Mouse (Mus musculus): Measurements from ENCODE around the gene Mrps36. TPM values are rescaled to one million over a fixed set of nuclear protein-coding genes. Genes with fewer than 3 reads are reported as not detected.
"Not testable (repeated sequence)": the region's sequence is repeated elsewhere in the genome, so short reads cannot be mapped to it uniquely, and the experiment has no call there.

Gene Mrps36
- total RNA-seq (2021): 10 to 100 TPM; 51.1 to 51.6 TPM
- long read RNA-seq, experiment 1, transcript Mrps36-203 (4 exons, 701 nt): major isoform, 27 of 38 reads
- long read RNA-seq, experiment 1, transcript Mrps36-204 (4 exons, 672 nt): minor isoform, 6 of 38 reads
- long read RNA-seq, experiment 1, partial matches to known transcripts: 0 of 38 reads
- long read RNA-seq, experiment 1, other reads (novel, unspliced or antisense): 2 of 38 reads
- long read RNA-seq, experiment 2, transcript Mrps36-203 (4 exons, 701 nt): major isoform, 15 of 23 reads
- long read RNA-seq, experiment 2, partial matches to known transcripts: 1 of 23 reads
- long read RNA-seq, experiment 2, other reads (novel, unspliced or antisense): 1 of 23 reads

DNA sequence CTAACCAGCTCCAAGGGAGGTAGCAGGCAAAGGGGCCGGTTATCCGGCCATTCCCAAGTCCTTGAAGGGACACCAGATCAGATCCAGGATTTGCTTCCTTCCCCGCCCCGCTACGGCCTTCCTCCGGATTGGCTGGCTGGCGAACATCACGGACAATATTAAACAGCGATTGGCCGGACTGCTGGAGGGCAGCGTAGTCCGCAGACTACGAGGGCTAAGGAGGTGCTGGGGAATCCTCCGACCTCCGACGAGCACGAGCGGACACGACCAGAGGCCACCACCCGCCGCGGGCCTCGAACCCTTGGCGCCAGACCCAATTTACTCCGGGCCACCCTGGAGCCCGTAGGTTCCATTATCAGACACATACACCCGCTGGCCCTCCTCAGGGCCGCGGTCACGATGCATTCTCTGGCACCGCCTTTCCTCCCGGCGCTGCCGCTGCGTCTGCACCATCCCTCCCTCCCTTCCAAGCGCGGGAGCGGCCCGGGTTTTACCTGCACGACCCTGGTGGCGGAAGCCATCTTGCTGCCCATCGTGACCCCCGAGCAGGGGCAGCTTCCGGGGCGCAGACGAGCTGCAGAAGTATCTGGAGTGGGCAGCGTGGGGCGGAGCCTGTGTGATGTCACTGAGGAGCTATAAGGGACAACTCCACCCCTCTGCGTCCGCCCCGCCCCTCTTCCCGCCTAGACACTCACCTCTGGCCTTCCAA lies at the start of gene Mrps36:
Mrps36 (minus strand) TSS at position 624 of the 709 bp plus-strand sequence.
- DNase-seq (ENCODE audit: extremely low spot score in 1 of 2, low spot score in 2 of 2): peak; percentile 87 to 91
- intact Hi-C loops (cut with DNase I): loop anchor here (5.0 to 10.0 kb wide), 2 partner anchors 43 to 971 kb away; partner anchors contain the start of gene Ccnb1
- H3K4me3 ChIP-seq: peak within 1 kb of the TSS; percentile 87
- H3K27ac ChIP-seq: peak within 1 kb of the TSS; percentile 100
- no peak; the same call in 1 of the 2 replicates for TF ChIP-seq CTCF (IDR thresholded peaks at IDR 0.05)

DNA sequence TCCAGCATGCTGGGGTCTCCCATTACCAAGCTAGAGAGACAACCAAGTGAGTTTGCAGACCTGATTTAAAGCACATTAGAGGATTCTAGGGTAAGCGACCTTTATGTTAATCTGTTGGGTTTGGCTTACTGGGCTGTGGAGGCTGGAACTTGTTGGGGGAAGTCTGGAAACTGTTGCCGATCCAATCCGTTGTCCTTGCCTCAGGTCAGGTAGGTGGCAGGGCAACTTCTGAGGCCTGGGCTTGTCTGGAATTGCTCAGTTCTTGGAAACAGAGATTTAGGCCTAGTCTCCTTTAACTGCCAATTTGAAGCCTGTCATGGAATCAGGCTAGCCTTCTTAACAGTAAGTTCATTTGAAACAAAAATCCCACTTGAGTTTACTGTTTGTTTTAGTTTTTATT lies 44.6 kb upstream of the Mrps36 start:
- H3K27ac ChIP-seq: no peak overlapping the region
- intact Hi-C loops (cut with DNase I): loop anchor here (5.0 kb wide), 1 partner anchor 47 kb away; the partner anchor contains the start of gene Mrps36
- no peak overlapping the region for H3K4me3 ChIP-seq
- TF ChIP-seq CTCF (IDR thresholded peaks at IDR 0.05): no peak
- DNase-seq (ENCODE audit: extremely low spot score in 1 of 2, low spot score in 2 of 2): no peak

DNA sequence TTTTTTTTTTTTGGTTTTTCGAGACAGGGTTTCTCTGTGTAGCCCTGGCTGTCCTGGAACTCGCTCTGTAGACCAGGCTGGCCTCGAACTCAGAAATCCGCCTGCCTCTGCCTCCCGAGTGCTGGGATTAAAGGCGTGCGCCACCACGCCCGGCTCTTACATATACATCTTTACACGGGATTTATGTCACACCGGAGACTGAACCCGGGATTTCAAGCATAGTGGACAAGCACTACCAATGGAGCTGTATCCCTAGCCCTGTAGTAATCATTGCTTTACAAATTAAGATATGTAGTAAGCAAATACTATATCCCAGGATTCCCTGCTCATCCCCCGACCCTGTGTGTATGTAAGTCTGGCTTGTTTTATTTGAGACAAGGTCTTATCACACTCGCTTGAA lies 43.6 kb upstream of the Mrps36 start:
- H3K27ac ChIP-seq; DNase-seq (ENCODE audit: extremely low spot score in 1 of 2, low spot score in 2 of 2); H3K4me3 ChIP-seq: not testable (repeated sequence)
- intact Hi-C loops (cut with DNase I): loop anchor here (5.0 kb wide), 1 partner anchor 46 kb away; the partner anchor contains the start of gene Mrps36

DNA sequence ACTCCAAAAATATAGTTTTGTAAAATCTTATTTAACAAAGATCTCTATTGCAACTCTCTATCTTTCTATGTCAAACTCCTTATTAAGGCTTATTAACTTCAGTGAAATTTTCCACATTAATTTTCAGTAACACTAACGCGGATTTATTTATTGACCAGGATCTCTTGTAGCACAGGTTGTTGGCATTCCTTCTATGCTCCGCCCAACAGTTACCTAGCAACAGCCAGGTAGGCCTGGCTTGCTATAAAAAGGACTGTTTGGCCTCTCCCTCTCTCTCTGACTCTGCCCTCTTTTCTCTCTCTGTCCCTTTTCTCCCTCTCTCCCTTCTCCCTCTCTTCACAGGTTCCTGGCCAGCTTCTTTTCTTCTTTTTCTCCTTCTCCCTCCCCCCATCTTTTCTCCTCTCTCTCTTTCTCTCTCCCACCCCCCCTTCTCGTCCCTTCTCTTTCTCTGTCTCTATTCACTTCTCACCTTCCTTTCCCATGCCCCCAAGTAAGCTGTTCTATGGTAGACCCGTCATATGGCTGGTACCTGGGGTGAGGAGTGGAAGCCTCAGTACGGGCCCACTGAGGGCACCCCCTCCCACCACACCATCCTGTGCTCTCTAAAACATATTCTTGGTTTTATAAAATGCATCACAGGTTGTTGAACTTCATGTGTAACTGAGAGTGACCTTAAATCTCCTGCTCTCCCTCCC lies 43.0 kb upstream of the Mrps36 start:
- intact Hi-C loops (cut with DNase I): loop anchor here (5.0 kb wide), 1 partner anchor 45 kb away; the partner anchor contains the start of gene Mrps36
- TF ChIP-seq CTCF (IDR thresholded peaks at IDR 0.05): no peak
- Histone ChIP-seq H3K27ac (no peak overlapping the region), H3K4me3 (no peak overlapping the region)
- DNase-seq (ENCODE audit: extremely low spot score in 1 of 2, low spot score in 2 of 2): no peak

DNA sequence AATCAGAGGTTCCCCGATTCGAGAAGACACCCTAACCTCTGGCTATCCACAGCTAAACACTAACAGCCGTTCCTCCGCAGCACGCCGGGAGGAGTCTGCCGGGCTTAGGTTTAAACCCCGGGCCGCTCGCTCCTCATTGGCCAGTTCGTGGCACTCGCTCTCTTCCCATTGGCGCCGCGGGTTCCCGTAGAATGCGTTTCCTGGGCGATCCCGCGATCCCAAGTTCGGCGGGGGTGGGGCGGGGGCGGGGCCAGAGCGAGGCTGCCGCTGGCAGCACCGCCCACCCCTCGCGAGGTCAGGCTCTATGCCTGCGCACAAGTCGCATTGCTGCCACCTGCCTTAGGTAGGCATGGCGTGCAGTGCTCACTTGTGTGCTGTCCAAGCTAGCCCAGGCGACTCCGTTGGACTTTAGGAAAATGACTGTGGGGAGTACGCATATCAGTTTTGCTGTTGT lies 42.0 kb upstream of the Mrps36 start, which contains the start of gene Ccnb1:
Ccnb1 (minus strand) TSS at position 157 of the 454 bp plus-strand sequence.
- DNase-seq (ENCODE audit: extremely low spot score in 1 of 2, low spot score in 2 of 2): peak; percentile 81 to 85
- Histone ChIP-seq H3K27ac (no peak within 1 kb of the TSS), H3K4me3 (peak within 1 kb of the TSS; percentile 68)
- peak; percentile 15; the same call in 1 of the 2 replicates for TF ChIP-seq CTCF (IDR thresholded peaks at IDR 0.05)
- intact Hi-C loops (cut with DNase I): loop anchor here (5.0 kb wide), 1 partner anchor 44 kb away; the partner anchor contains the start of gene Mrps36

DNA sequence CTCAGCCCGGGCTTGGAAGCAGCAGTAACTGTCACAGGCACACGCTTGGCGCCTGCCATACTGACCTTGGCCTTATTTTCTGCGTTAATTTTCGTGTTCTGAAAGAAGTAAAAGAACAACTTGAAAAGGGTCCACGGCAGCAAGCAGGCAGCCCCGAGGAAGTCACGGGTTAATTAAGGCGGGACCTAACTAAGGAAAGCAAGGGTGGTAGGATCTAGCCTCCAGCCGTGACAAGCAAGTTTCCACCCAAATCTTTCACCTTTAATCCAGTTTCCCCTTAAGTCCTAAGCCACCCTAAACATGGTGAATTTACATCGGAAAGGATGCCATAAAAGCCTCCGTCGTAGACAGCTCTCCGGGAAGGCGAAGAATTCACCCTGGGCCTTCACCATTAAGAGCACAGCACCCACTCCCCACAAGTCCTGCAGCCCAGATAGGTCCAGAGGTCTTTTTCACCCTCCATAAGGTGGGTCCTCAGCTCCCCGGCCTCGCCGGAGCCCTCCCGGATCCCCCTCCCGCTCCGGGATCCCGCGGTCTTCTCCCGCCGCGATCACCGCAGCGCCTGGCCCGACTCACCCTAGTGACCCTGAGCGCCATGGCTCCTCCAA lies 41.5 kb upstream of the Mrps36 start:
- peak overlapping the region; percentile 68 for H3K4me3 ChIP-seq
- DNase-seq (ENCODE audit: extremely low spot score in 1 of 2, low spot score in 2 of 2): no peak
- intact Hi-C loops (cut with DNase I): loop anchor here (5.0 kb wide), 1 partner anchor 44 kb away; the partner anchor contains the start of gene Mrps36
- no peak for TF ChIP-seq CTCF (IDR thresholded peaks at IDR 0.05)
- H3K27ac ChIP-seq: no peak overlapping the region

DNA sequence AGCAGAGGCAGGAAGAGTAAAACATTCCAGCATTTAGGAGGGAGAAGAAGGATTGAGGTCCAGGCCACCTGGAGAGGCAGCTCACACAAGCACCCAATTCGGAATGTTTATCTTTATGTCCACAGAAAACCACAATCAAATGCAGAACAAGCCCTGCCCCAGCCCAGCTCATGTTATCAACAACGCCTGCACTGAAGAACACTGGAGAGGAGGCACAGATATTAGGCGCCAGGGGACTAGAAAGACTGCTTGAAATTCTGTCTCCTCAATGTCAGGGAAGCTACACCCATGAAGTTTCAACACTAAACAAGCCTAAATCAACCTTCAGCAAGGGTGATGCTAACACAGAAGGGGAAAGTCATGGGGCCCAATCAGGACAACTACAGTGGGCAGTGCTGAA lies 33.0 kb upstream of the Mrps36 start:
- intact Hi-C loops (cut with DNase I): no loop called here
- H3K27ac ChIP-seq: no peak overlapping the region
- DNase-seq (ENCODE audit: extremely low spot score in 1 of 2, low spot score in 2 of 2): no peak
- TF ChIP-seq CTCF (IDR thresholded peaks at IDR 0.05): no peak
- H3K4me3 ChIP-seq: no peak overlapping the region

DNA sequence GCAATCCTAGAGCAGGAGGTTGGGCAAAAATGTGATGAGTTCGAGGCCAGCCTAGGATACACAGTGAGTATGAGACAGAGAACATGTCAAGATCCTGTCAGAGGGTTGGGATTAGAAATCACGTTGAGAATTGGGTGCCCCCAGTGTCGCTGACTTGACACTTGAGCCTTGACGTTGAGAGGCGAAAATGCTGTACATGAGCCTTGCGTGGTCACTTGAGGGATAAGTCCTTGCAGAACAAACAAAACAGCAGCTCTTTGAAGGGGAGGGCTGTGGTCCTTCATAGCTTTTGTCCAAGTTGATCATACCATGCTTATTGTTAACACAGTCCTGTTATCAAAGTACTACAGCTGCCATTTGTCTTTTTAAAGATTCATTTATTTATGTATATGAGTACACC lies 32.3 kb upstream of the Mrps36 start:
- Histone ChIP-seq H3K27ac (no peak overlapping the region), H3K4me3 (no peak overlapping the region)
- no peak for TF ChIP-seq CTCF (IDR thresholded peaks at IDR 0.05)
- DNase-seq (ENCODE audit: extremely low spot score in 1 of 2, low spot score in 2 of 2): no peak
- intact Hi-C loops (cut with DNase I): no loop called here

DNA sequence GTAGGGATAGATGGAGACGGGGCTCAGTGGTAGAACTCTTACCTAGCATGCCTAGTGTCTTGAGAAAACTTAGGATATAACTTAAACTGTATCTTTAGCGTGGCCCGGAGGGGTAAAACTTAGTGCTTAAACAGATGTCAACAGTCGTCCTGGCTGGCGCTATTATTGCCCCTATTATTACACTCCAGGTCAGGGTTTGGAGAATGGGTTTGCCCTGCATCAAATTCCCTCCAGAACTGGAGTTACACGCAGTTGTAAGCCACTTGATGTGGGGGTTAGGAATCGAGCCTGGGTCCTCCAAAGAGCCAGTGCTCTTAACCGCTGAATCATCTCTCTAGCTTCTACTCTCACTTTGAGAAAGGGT lies 31.6 kb upstream of the Mrps36 start:
- intact Hi-C loops (cut with DNase I): no loop called here
- Histone ChIP-seq H3K27ac (peak overlapping the region; percentile 16; the same call in 1 of the 2 replicates), H3K4me3 (peak overlapping the region; percentile 49)
- TF ChIP-seq CTCF (IDR thresholded peaks at IDR 0.05): no peak
- no peak for DNase-seq (ENCODE audit: extremely low spot score in 1 of 2, low spot score in 2 of 2)

DNA sequence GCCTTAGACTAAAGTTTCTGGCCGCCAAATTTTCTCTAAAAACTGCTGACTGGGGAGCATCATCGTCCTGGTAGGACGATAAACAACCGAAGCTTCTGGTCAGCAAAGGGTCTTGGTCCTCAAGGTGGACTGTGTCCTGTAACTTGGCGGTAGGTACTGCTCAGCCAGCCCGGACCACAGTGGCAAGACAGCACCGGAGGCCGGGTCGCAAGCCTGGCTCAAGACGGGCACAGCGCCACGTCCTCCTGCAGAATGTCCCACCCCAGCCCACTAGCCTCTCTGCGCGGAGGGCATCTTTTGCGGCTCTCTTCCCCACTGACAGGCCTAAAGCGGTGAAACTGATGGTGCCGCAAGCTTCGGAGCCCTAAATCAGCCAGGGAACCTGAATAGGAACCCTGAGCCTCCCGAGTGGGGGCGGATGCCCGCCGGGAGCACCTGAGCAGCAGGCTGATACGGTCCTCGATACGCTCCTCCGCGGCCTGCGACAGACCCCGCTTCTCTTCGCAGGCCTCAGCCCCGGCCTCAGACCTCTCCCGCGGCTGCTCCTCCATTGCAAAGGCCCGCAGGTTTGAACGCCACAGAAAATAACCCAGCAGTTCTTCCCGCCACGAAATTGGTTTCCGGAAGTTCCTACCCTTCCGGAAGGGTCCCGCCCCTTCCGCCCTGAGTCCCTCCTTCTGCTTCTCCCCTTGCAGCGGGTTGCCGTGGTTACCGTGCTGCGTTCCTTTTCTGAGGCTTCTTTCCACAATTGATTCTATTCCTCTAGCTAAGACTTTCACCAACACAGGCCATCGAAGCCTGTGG lies 31.0 kb upstream of the Mrps36 start, which contains the start of gene Cenph:
Cenph (minus strand) TSS at position 648 of the 804 bp plus-strand sequence.
- no peak for TF ChIP-seq CTCF (IDR thresholded peaks at IDR 0.05)
- peak within 1 kb of the TSS; percentile 16; the same call in 1 of the 2 replicates for H3K27ac ChIP-seq
- H3K4me3 ChIP-seq: peak within 1 kb of the TSS; percentile 49
- DNase-seq (ENCODE audit: extremely low spot score in 1 of 2, low spot score in 2 of 2): peak; percentile 73 to 80
- intact Hi-C loops (cut with DNase I): no loop called here
